Mouse (Mus musculus) inflammation-experienced regulatory T-cells, adult 6 months (primary cell): ENCODE results near the gene Panx3. TPM values are rescaled to one million over a fixed set of nuclear protein-coding genes. Genes with fewer than 3 reads are reported as not detected.
A peak's percentile ranks its signal among the peaks of the same experiment; 100 is the strongest.

Experiments
- ATAC-seq: one replicate; pipeline ENCODE4 v1.8.0; 2017
- polyA plus RNA-seq, 3 experiments: library from polyadenylated mRNA; unstranded; fragments of 100-300 nt; shearing (Covaris generic); gene quantifications; one replicate each; pipeline ENCODE4 v1.2.1; 2017

Panx3 gene
- polyA plus RNA-seq = not detected

- no peak for ATAC-seq
Observed at GRCm38 (mm10) chr9:37669115-37669514, at the start of gene Panx3. Gene Panx3 (minus strand): TSS chr9:37669235.

GRCm38 (mm10) chr9:37716150-37716549 is 47.1 kb upstream of the Panx3 start, which contains the start of gene Olfr160:
Gene Olfr160 (minus strand): TSS chr9:37716250.
- ATAC-seq = no peak

GRCm38 (mm10) chr9:37689970-37690686 is 21.1 kb upstream of the Panx3 start:
- no peak for ATAC-seq

GRCm38 (mm10) chr9:37687941-37688303 is 18.9 kb upstream of the Panx3 start:
- no peak for ATAC-seq

GRCm38 (mm10) chr9:37687288-37687940 is 18.4 kb upstream of the Panx3 start:
- no peak for ATAC-seq

GRCm38 (mm10) chr9:37681123-37681522 is 12.1 kb upstream of the Panx3 start:
- ATAC-seq = no peak

- no peak for ATAC-seq
Observed at GRCm38 (mm10) chr9:37675287-37675686, 6.3 kb upstream of the Panx3 start.

- ATAC-seq = no peak
Observed at GRCm38 (mm10) chr9:37670261-37670660, 1.2 kb upstream of the Panx3 start.

GRCm38 (mm10) chr9:37669678-37670077 is 643 bp upstream of the Panx3 start:
- ATAC-seq = no peak

GRCm38 (mm10) chr9:37666045-37666444 is 3.0 kb downstream of the Panx3 start:
- no peak for ATAC-seq

- no peak for ATAC-seq
Observed at GRCm38 (mm10) chr9:37664604-37665003, 4.4 kb downstream of the Panx3 start.

- ATAC-seq = no peak
Observed at GRCm38 (mm10) chr9:37663210-37663609, 5.8 kb downstream of the Panx3 start.

GRCm38 (mm10) chr9:37659413-37659812 is 9.6 kb downstream of the Panx3 start:
- no peak for ATAC-seq

GRCm38 (mm10) chr9:37656931-37657481 is 12.0 kb downstream of the Panx3 start, which contains the start of gene Tbrg1:
Gene Tbrg1 (minus strand): TSS chr9:37657312.
- peak; percentile 49 for ATAC-seq

- peak; percentile 79 for ATAC-seq
Observed at GRCm38 (mm10) chr9:37656439-37656881, 12.6 kb downstream of the Panx3 start.

- peak; percentile 55 for ATAC-seq
Observed at GRCm38 (mm10) chr9:37655961-37656360, 13.1 kb downstream of the Panx3 start.

GRCm38 (mm10) chr9:37653836-37654235 is 15.2 kb downstream of the Panx3 start:
- ATAC-seq = no peak

- ATAC-seq = no peak
Observed at GRCm38 (mm10) chr9:37650639-37651038, 18.4 kb downstream of the Panx3 start.

GRCm38 (mm10) chr9:37646246-37646645 is 22.8 kb downstream of the Panx3 start:
- ATAC-seq = no peak

- ATAC-seq = no peak
Observed at GRCm38 (mm10) chr9:37638721-37639120, 30.3 kb downstream of the Panx3 start.

GRCm38 (mm10) chr9:37636800-37637542 is 32.1 kb downstream of the Panx3 start:
- no peak for ATAC-seq

- peak; percentile 64 for ATAC-seq
Observed at GRCm38 (mm10) chr9:37636335-37636734, 32.7 kb downstream of the Panx3 start.

GRCm38 (mm10) chr9:37634269-37634668 is 34.8 kb downstream of the Panx3 start:
- ATAC-seq = no peak
